Mouse (Mus musculus): ENCODE results near the gene Pkdrej.

DNA sequence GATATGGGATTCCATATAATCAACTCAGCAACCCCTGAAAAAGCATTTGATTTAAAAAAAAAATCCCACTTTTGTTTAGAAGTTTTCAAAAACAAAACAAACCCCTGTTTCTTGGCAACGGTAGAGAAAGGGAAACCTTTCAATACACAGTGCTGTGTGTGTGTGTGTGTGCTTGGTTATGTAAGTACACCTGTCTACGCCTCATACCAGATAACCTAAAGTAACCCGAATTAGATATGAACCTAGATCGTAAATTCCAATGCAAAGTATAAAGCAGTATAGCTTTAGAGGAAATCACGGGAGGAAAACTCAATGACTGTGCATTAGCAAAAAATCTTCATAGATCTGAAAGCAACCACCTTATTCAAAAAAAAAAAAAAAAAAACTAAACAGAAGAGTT lies 54.9 kb downstream of the Pkdrej start:
- TF ChIP-seq CTCF (IDR thresholded peaks at IDR 0.05; ENCODE audit: low read depth), result no peak
- TF ChIP-seq EP300 (IDR thresholded peaks at IDR 0.05; ENCODE audit: low read depth), result no peak

Measured in heart, postnatal 0 days (tissue).